Mouse (Mus musculus) embryo, embryonic 10 days (tissue): ENCODE data around the gene Tbc1d10c.

Experiments
- DNase-seq: peaks from one replicate; pipeline ENCODE4 v3.0.0-alpha.2; 2015; ENCODE audit warnings: low spot score

The Tbc1d10c gene

DNA sequence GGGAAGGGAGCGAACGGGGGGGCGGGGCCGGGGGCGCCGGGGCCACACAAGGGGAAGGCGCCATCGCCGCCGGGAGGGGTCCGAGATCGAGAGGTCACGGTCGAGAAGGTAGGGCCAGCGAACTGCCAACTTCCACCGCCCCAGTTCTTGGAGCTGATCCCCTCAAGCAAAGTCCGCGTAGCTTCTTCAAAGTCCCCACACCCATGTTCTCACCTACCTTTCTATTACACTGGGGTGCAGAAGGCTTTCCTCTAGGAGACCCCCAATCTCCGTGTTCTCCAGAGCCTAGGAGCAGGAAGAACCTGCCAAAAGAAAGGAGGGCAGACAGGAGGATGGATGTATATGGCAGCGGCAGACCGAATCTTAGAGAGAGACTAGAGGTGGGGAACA lies 24.4 kb upstream of the Tbc1d10c start:
- DNase-seq: no peak

DNA sequence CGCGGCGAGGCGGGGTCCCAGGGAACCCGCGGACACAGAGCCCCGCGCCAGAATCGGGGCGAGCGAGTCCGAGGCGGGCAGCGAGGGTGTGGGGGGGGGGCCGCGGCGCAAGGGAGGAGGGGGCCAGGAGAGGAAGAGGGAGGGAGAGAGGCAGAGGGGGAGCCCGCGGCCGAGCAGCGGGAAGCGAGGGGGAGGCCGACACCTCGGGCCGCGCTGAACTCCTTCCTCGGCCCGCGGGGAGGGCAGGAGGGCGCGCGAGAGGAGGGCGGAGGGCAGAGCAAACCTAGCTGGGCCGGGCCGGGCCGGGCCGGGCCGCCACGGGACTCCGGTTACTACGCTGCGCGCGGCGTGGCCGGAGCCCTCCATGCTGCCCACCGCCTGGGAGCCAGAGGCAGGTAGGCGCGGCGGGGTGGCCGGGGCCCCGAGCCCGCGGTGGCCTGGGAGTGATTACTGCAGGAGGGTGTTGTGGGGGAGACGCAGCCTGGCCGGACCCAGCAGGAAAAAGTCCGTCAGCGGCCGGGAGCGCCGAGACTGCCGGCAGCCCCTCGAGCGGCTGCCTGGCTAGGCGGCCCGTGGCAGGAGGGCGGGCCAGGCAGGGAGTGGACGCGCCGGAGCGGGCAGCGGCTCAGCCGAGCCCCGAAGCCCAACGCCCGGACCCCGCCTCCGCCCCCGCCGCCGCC lies 23.8 kb upstream of the Tbc1d10c start:
- peak; percentile 63 for DNase-seq

DNA sequence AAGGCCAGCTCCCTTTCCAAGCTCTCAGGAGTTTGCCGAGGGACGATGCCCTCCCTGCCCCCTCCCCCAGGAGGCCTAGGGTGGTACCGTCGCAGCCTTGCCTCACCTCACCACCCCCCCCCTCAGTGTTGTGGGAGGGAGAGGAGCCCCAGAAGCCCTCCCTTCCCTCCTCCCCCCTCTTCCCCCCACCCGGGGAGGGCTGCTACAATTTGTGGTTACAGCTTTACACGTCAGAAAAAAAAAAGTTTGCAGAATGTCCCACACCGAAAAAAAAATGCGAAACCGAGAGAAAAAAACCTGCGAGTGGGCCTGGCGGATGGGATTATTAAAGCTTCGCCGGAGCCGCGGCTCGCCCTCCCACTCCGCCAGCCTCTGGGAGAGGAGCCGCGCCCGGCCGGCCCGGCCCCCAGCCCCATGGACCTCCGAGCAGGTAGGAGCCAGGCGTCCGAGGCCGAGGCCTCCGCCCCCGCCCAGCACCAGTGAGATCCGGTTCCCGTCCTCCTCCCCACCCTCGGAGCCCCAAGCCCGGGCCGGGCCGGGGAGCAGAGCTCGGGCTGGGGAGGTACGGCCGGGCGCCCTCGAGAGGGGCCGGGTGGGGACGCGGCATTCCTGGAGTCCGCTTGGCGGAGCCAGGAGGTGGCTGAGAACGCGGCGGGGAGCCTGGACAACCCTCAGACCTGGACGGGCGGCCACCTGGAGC lies 23.1 kb upstream of the Tbc1d10c start, which contains the start of the genes Clcf1 and AC109138.7:
Clcf1 (plus strand) TSS at position 168 of the 700 bp plus-strand sequence.
AC109138.7 (plus strand) TSS at position 287 of the 700 bp plus-strand sequence.
- DNase-seq: peak; percentile 59

DNA sequence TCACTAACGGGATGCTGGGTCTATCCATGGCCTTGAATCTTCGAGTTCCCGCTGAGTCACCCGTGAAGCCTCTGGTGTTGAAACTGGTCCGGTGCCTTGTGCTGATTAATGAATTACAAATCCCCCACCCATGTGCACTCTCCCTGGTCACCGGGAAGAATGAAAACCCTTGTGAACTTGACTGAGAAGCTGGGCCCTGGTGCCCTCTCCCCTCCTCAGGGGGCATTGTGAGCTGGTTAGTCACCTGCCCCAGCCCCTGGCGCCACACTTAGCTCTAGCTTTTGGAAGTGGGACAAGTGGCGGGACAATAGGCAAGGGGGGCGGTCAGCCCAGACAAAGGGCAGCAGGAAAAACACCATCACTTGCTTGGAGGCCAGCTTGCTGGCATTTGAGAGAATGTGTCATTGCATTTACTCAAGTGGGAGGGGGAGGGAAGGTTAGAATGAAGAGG lies 22.5 kb upstream of the Tbc1d10c start:
- no peak for DNase-seq

DNA sequence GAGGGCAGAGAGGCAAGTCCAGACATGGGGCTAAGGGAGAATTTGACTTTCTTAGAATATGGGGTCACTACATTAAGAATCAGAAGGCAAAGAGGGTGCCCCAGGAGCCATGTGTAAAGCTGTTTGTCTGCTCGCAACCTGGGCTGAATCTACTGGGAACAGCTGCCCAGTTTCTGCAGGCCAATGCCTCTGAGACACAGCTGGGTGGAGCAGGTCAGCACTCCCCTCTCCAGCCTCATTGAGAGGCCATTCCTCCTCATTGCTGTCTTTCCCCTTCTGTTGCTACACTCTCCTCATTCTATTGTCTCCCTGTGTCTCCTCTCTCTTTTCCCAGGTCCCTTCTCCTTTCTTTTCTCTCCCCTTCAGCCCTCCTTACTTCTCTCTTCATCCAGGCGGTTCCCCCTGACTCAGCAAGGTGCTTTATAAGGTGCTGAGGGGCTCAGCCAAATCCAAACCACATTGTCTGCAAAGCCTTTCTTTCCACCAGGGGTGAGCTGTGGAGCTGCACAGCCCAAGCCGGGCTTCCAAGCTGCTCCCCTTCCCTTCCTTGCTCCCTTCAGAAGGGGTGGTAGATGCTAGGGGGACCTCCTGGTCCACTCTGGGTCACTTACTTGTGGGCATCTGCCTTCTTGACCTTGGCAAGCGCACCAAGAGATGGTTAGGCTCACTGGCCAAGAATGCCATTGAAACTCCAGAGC lies 21.0 kb upstream of the Tbc1d10c start:
- no peak for DNase-seq

DNA sequence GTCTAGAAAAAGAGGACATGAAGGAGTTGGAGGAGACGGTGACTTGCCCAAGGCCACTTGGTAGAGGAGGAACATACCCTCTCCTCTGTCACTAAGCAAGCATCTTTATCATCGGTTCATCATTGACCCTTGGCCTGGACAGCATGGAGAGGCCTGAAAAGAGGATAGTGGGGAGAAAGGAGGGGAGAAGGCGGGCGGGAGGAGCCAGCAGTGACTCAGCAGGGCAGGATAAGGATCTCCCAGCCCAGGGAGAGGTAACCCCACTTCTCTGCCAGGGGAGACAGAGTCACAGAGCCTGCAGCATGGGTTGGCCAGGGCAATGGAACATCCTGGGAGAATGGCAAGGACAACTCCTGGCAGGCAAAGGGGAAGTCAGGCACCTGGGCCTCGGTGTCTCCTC lies 17.5 kb upstream of the Tbc1d10c start:
- DNase-seq: no peak

DNA sequence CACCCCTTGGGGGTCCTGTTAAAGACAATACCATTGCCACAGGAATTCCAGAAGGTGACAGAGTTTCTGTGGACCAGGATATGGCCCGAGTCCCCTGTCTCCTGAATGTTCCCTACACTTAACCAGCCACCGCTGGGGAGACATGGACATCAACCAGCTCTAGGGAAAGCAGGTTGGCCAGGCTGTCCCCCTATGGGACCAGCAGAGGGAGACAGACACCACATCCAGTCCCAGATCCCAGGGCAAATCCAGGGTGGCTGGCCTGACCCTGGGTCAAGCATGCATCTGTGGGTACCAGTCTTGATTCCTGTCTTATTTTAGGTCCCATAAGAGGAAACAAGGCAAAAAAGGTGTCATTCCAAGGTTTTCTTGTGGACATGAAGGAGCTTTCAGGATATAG lies 15.9 kb upstream of the Tbc1d10c start:
- DNase-seq: peak; percentile 89

DNA sequence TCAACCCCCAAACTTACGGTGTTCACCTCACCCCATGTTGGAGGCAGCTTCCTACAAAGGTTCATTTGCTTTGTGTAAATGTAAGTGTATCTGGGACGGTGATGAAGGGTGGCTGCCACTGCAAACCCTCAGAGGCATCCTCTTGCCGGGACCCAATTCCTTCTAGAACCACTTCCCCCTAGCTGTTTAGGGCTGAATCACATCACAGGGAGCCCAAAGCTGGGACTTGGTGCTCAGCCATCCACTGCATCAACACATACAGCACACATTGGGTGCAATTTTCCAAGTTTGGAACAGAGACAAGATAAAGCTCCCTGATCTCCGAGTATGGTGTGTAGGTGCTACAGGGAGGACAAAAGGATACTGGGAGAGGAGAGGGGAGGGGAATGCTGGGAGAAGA lies 13.8 kb upstream of the Tbc1d10c start:
- no peak for DNase-seq

DNA sequence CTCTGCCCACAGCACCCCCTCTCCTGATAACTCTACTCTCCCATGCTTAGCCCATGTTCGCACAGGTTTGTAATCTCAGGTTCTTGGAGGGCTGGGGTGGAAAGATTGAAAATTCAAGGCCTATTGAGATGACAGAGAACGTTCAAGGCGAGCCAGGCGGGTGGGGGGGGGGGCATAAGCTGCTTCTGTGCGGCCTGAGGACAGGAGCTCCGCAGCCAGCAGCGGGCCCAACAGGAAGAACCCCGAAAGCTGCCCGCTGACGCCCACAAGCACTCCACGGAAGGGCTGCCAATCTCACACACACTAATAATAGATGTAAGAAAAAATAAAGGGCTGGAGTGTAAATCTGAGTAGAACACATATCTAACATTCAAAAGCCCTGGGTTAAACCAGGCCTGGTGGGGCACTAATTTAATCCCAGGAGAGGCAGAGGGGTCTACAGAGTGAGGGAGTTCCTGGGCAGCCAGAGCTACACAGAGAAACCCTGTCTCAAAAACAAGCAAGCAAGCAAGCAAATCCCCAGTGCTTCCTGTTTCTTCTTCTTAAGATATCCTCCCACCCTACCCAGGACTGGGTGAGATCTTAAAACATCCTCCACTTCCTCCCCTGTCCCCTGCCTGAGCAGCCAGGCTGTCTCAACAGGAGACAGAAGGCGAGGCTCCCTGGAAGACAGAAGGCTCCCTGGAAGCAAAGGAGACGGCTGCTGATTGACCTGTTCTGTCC lies 12.7 kb upstream of the Tbc1d10c start:
- no peak for DNase-seq

DNA sequence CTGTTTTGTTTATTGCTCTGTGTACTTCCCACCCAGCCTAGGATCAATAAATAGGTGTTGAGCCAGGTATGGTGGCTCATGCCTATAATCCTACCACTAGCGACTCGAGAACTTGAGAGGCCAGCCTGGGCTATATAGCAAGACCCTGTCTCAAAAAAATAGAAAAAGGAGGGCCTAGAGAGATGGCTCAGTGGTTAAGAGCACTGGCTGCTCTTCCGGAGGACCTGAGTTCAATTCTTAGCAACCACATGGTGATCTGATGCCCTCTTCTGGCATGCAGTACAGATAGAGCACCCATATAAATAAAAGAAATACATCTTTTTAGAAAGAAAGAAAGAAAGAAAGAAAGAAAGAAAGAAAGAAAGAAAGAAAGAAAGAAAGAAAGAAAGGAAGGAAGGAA lies 12.1 kb upstream of the Tbc1d10c start:
- DNase-seq: no peak

DNA sequence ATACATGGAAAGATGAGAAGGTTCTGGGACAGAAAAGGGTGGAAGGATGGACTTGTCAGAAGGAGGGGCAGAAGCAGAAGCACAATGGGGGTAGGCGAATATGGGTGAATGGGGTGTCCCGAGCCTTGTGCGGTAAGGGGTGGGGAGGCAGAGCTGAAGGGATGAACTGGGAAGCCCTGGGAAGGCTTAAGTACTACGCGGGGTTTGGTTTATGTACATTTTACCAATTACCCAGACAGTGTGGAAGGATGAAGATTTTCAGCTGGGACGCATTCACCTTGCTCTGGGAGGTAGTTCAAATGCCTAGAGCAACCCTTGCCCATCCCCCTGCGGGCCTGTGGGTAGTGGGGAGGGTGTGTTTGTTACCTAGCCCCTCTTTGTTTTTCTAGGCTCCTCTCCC lies 11.1 kb upstream of the Tbc1d10c start:
- no peak for DNase-seq

DNA sequence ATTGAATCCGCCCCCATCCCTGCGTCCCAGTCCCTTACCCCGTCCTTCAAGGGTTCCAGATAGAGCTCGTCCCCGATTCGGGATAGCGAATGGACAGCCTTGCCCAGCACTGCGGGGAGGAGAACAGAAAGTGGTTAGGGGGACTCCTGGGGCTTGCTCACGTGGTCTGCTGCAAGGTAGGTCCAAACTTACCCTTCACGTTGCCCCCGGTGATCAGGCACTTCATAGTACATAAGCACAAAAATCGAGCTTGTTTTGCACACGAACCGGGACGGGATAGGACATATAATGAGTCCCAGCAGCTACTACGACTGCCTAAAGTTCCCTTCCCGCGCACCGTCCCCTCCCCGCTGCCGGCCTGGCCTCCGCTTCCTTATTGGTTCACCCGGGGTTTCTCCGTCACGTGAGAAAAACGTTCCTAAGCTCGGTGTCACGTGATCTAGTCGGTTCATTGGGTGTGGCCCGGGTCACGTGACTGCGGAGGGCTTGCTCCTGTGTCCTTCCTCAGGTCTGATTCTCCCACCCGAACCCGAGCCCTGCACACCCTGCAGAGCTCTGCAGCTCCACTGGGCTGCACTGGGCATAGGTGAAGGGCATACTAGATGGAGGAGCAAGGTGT lies 10.3 kb upstream of the Tbc1d10c start, which contains the start of gene Rad9a:
Rad9a (minus strand) TSS at position 372 of the 619 bp plus-strand sequence.
- peak; percentile 100 for DNase-seq

DNA sequence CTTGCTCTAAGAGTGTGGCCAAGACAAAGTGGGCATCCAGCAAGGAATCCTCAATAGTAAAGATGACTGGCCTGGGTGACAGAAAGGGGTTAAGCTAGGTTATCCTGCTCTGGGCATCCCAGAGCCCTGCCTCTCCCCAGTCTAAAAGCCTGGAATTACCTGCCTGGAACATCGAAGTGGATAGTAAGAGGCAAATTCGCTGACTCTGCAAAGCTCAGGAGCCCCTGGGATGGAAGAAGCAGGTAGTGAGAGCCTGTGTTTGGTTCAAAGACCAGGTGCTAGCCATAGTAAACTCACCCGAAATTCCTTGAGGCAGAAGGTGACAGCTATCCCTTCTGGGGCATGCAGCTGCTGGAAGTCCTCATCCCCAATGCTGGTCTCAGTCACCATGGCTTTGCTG lies 6.1 kb upstream of the Tbc1d10c start:
- no peak for DNase-seq

DNA sequence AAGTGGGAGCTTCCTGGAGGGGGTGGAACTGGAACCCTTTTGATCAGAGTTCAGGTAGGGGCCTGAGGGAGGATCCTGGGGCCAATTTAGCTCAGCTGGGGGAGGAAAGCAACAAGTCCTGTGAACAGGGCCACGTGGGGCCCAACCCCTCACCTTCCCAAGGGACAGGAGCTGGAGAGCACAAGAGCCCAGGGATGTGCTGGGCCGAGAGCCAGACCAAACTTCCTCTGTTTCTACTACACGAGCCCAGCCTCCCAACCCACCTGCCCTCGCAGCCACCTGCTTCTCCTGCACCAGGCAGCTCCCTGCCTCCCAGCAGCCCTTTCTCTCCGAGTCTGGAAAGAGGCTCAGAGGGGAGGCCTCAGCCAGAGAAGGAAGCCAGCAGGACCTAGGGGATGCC lies 5.5 kb upstream of the Tbc1d10c start:
- no peak for DNase-seq

DNA sequence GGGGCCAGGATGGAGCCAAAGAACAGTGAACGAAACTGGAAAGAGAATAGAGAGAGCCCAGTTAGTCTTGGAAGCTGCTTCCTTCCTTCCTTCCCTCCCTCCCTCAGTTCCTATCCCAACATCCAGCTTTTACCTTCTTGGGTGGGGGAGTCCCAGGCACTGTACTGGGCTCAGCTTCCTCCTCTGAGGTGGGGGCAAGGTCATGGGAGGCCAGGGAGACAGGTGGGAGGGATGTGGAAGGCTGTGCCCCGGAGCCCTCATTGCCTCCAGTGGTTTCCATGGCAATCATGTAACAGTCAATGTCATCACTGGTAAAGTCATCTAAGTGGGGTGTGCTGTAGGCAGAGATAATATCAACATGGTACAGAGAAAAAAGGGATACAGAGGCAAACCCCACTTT lies 5.0 kb upstream of the Tbc1d10c start:
- no peak for DNase-seq

DNA sequence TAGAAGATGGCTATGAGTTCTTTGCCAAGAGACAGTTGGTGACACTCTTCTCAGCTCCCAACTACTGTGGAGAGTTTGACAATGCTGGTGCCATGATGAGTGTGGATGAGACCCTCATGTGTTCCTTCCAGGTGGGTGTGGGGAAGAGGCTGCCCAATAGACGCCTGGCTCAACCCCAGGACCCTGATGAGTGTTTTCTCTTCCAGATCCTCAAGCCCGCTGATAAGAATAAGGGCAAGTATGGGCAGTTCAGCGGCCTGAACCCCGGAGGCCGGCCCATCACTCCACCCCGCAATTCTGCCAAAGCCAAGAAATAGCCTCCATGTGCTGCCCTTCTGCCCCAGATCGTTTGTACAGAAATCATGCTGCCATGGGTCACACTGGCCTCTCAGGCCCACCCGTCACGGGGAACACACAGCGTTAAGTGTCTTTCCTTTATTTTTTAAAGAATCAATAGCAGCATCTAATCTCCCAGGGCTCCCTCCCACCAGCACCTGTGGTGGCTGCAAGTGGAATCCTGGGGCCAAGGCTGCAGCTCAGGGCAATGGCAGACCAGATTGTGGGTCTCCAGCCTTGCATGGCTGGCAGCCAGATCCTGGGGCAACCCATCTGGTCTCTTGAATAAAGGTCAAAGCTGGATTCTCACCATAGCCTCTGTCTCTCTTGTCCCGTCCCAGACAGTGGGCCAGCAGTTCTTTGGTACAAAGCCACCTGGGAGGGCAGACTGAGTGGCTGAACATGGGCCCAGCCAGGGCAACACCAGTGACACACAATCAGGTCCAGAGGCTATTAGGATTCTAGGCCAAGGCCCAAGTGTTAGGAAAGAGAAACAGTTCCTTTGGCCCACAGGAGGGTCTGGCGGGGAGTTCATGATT lies 3.9 kb upstream of the Tbc1d10c start:
- no peak for DNase-seq

DNA sequence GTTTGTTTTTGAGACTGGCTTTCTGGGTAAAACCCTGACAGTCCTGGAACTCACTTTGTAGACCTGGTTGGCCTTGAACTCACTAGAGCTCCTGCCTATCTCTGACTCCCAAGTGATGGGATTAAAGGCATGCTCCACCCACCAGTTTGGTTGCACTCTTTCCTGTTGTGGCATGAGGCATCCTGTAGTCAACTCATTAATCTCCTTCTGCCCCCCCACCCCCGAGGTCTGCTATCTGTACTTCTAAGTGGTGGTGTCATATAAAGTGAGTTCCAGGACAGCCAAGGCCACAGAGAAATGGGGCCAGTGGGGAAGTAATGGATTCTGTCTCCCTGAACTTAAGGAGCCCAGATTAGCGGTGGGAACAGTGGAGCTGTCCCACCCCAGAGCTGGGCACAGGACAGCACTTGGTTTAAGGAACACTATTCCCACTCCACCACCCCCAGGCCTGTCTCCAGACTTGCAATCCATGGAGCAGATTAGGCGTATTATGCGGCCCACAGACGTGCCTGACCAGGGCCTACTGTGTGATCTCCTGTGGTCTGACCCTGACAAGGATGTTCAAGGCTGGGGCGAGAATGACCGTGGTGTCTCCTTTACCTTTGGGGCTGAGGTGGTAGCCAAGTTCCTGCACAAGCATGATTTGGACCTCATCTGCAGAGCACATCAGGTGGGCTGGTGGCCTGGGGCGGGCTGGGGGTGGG lies 3.1 kb upstream of the Tbc1d10c start:
- DNase-seq: no peak

DNA sequence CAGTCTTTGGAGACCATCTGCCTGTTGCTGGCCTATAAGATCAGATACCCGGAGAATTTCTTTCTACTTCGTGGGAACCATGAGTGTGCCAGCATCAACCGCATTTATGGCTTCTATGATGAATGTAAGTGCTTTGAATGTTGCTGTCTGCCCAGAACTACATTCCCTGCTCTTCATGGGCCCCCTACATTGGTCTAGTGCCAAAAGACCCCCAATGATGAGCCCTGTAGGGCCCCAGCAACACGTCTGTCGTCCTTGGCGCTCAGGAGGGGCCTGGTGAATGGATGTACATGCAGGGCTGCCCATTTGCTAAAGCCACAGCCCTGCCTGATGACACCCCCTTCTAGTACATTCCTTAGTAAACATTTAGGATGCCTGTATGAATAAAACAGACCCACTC lies 2.0 kb upstream of the Tbc1d10c start:
- no peak for DNase-seq

DNA sequence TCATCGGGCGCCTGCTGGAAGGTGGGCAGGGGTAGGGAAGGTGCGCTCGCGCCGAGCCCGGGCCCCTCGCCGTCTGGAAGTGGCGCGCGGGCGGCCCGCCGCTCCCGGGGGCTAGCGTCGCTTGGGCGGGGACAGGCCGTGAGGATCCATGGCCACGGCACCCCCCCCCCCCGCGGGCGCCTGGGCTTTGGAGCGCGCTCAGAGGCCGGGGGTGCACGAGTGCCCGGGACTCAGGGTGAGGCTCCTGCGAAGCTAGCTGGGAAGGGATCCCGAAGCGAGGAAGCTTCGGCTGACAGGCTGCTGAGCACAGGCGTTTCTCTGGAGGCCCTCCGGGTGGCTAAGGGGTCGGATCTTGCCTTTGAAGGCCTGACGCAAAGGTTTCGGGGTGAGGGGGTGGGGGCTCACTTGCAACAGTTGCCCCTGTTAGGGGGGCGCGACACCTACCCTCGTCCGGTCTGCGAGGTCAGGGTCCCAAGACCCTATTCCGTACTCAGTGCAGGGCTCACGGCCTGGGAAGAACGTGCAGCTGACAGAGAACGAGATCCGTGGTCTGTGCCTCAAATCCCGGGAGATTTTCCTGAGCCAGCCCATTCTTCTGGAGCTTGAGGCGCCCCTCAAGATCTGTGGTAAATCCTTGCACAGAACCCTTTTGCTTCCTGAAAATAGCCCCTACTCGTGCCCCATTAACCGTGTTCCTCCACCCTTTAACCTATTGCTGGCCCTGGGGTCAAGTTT lies 1.3 kb upstream of the Tbc1d10c start:
- peak; percentile 31 for DNase-seq
